Mouse (Mus musculus) spleen, postnatal 10 days (tissue): ENCODE measurements at regions not wholly inside any gene's neighbourhood (a gene's known extent, or its start where the extent isn't known, plus 50 kb on each side); places are given as distances from the start of the nearest gene placed in this dataset.

Experiments
- DNase-seq, 2 experiments: peaks; one replicate each; pipeline ENCODE4 v3.0.0; 2021 to 2022; ENCODE audit warnings: low spot score in 2 of 2

DNA sequence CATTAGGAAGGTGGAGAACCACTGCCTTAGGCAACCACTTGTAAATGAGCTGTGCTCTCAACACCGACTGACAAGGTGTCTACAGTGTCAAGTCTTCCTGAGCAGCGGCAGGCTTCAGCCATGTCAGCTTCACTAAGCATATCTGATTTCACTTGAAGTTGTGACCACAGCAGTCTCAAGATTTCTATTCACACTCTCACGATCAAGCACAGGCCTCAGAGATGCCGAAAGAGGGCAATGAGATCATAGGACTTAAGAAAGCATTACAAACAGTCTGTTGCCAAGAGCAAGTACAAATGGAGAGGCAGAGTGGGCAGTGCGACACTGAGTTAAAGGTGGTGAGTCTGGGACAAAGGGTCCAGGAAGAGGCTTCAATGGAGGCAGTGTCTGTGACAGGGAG is 289.6 kb downstream of the Kcnrg start:
- no peak for DNase-seq

DNA sequence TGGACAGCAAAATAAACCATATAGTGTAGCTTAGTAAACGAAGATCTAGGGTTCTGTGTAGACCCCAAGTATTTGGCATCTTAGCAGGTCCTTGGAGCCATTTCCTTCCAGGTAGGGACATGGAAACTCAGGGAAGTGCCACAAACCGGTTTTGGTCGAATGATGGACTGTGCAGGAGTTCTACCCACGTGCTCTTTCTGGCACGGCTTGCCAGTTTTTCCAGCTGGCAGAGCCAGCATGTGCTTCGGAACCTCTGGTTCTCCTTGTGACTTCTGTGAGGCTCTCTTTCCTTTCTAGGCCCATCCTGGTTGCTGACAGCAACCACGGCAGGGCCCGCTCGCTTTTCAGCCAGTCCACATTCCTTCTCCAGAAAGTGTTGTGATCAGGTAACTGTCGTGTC is 291.4 kb downstream of the Kcnrg start:
- DNase-seq, result no peak

DNA sequence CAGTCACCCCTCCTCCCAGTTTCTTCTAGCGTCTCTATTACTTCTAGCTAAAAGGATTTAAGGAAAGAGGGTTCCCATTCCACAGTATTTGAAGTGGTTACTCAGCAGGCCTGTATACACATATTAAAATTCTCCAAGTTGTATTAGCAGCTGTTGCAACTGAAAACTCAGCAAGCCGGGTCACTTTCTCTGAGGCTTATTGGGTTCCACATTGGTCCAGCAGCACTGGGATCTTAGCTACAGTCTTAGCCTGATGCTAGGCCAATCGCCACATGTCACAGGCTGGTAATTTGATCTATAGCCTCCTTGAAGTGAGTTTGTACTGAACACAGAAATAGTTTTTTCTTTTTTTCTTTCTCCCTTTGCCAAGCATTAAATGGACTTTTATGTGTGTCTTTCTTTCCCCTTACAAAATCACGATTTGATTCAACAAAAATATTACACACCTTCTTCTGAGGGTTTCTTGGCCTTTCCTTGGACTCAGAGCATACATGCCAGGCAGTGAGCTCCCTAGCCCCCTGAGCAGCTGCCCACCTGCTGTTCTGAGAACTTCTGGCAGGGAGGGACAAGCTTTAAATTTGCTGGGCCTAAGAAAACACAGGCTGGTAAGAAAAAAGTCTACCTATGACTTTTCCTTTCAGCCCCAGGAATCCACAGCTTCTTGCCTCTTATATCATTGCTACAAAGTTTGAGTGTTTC is 297.3 kb downstream of the Kcnrg start:
- no peak for DNase-seq

DNA sequence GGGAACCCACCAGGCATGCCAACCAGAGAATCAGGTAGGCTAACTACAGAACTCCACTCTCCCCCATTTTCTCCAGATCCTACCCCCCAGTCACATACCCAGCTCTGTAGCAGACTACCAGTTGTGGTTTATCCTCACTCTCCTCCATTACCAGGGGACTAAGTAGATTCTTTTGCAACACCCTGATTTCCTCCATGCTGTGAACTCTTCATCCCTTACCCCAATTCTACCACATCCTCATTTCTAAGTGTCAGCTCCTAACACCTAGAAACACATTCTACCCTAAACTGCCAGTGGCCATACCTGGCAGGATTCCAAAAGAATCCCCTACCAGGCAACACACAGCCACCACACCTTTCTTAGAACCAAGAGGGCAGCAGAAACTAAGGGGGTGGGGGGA is 310.9 kb downstream of the Kcnrg start:
- no peak for DNase-seq

DNA sequence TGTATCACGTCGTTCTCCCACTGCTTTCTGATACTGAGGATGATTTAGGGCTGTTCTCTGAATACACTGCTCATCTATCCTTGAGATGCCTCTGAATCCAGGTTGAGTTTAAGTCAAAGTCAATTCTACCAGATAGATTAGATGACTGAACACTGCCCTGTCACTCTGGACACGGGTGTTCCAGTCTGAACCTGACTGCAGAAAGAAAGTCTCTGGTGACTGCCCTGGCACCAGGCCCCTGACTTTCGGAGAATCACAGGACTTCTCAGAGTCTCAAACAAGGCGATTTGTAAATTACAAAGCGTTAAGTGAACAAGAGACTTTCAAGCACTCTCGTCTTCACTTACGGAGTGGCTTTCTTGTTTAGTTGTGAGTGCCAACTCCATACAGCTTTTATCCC is 324.6 kb downstream of the Kcnrg start:
- DNase-seq, result no peak

DNA sequence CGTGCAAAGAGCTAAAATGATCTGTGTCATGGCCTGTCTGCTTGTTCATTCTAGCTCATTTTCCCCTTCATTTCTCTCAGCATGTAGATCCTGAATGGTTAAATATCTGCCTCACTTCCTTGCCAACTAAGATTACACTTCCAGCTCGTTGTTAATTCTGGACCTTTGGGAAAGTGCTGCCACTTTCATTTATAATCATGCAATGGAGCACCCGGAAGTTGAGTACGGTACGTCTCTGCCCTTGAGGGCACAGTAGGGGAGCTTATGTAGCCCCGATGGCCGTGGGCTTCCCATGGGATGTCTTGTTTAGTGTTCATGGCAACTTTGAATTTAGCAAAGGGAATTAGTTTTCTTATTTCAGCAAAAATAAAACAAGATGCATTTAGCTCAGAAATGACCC is 334.4 kb downstream of the Kcnrg start:
- no peak for DNase-seq

DNA sequence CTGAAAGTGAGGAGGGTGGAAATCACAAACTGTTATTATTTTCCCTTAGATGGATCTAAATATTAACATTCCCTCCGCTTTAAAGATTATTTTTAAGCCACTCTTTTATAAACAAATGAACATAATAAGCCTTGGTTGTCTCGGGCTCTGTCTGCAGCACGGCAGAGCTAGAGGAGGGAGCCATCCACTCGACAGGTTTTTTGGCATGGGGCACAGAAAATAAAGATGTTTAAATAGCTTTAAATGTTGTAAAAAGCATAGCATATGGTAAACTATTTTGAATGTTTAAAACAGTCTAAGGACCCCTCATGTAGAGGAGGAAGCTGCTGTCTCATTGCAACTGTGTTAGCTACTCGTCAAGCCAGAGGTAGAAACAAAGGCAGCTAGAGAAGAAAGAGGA is 338.4 kb downstream of the Kcnrg start:
- no peak for DNase-seq

DNA sequence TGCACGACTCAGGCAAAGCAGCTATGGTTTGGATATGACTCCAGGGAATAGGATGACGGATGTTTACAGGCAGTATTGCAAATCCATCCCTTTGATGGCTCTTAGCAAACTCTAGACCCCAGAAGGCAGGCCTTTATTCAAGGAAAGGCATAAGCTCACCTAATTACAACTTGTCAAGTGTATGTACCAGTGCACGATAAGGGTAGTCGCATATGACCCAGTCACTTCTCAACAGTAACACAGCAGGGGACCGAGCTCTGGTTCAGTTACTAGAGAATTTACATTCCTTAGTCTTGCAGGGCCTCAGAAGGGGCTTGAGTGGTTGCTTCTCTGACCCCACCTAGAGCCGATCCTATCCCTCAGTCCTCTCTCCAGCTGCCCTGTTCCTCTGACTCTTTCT is 342.2 kb downstream of the Kcnrg start:
- no peak for DNase-seq

DNA sequence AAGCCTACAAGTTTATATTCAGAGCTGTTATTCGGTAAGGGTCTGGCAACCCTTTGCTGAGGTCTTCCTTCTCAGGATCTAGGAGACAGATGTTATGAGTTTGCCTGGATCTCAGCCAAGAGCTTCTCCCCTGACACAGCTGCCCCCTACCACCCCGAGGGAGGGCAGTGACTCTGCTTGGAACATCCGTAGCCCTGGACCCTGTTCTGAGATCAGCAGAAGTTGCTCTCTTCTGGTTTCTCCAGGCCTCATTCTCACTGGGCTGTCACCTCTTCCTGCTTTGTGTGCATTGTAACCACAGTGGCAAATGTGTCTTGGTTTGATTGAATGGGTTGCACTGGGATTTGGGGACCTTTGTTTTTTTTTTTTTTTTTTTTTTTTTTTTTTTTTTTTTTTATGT is 342.4 kb upstream of the Rnaseh2b start:
- no peak for DNase-seq

DNA sequence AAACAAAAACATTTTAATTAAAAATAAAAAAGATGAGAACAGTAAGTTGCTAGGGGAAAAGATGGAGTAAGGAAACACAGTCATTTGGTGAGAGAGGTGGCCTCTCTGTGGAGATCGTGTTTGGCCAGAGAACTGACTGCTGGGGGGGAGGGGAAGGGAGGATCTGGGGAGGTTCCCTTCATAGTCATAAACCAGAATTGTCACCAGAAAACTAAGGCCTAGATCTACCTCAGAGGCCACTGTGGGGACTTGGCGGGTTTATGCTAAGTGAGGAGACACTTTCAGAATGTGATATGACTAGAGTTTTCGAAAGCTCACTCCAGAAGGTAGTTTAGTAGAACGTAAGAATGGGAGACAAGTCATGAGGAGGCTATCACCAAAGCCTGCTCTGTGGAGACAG is 339.4 kb upstream of the Rnaseh2b start:
- DNase-seq, result no peak

DNA sequence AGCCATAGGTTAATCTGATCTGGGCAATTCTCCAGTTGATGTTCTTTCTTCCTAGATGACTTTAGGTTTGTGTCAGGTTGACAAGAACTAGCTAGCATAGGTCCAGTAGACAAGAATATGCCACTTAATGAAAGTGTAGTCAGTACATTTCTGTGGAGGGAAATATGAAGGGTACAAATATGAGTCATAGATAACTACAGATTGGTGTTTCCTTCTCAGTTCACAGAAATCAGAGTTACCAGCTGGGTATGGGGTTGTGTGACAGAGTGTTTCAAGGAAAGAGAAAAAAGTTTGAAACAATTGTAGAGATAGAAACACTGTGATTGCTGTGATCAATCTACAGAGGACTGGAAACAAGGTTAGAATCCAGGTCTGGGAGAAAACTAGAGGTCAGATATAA is 337.0 kb upstream of the Rnaseh2b start:
- no peak for DNase-seq

DNA sequence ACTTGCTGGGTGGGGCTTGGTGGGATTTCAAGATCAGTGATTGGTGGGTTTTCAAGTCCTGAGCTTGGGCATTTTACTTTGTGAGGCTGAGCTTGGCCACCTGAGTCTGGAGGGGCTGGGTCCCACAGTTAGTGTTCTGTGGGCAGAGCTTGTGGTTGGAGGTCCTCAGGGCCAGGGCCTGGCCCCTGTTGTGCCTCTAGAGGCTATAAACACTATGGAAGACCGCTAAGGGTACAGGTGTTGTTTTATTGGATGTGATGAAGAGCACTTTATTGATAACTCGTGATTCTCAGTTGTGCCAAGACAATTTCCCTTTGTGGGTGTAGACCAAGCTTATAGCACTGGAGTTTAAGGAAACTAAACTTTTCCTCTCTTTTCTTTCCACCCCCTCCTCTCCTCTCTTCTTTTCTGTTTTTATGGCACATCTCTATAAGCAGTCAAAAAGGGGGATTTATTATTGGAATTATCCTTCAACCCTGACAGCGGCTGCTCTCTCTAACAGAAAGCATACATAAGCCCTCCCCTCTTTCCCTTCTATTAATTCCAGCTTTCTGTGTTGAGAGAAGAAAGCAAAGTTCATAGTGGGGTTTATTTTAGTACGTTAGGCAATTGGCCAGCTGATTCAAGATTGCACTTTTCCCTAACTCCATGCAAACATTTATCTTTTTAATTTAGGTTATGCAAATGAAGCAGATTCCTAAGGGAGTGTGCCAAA is 332.0 kb upstream of the Rnaseh2b start:
- DNase-seq, result no peak

DNA sequence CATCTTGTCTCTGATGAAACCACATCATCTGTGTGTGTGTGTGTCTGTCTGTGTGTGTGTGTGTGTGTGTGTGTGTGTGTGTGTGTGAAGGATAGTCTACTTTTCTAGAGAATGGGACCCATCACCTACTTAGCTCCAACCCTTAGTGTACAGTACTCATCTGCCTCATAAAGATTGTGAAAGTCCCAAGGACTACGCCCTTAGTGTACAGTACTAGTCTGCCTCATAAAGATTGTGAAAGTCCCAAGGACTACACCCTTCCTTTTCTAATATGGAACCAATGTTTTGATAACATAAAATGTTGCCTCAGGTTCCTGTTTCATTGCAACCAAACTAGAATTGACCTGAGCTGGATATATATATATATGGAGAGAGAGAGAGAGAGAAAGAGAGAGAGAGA is 323.9 kb upstream of the Rnaseh2b start:
- DNase-seq, result no peak

DNA sequence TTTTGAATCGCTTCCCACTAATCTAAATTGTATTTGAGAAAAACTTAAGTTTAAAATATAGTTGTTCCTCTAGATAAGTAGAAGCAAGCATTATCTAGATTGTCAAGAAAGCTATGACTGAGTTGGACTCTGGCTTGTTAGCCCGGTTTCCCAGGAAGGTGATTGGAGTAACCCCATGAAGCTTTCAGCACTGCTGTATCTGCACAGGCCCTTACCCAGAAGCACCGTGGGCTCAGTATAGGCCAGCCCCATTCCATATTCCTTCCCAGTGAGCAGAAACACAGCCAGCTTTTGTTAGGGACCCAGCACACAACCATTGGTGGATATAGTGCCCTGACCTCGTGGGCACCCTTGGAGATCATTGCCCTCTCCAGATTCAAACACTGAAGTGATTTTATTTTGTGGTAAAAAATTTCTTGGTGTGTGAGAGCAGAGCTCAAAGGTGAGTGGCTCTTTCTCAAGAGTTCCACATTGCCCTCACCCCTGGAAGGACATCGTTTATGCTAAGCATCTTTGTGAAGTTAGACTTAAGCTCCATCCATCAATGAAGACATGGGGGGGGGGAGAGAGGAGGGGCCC is 323.3 kb upstream of the Rnaseh2b start:
- no peak for DNase-seq

DNA sequence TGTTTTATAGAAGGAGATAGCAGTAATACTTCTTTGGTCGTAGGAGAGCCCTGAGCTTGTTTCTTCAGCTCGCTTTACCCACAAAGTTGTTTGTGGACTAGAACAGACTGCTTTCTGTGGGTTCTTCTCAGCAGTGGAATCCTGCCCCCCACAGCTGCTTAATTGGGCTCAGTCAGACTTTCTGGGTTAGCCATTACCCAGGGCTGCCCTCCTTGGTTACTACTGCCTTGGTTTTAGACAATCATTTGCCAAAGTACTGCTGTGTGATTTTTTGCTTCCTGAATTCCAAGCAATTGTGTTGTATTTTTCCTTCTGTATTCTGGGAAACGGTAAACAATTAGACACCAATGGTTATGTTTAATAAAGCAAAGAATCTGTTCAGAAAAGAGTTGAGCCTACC is 321.8 kb upstream of the Rnaseh2b start:
- DNase-seq, result no peak

DNA sequence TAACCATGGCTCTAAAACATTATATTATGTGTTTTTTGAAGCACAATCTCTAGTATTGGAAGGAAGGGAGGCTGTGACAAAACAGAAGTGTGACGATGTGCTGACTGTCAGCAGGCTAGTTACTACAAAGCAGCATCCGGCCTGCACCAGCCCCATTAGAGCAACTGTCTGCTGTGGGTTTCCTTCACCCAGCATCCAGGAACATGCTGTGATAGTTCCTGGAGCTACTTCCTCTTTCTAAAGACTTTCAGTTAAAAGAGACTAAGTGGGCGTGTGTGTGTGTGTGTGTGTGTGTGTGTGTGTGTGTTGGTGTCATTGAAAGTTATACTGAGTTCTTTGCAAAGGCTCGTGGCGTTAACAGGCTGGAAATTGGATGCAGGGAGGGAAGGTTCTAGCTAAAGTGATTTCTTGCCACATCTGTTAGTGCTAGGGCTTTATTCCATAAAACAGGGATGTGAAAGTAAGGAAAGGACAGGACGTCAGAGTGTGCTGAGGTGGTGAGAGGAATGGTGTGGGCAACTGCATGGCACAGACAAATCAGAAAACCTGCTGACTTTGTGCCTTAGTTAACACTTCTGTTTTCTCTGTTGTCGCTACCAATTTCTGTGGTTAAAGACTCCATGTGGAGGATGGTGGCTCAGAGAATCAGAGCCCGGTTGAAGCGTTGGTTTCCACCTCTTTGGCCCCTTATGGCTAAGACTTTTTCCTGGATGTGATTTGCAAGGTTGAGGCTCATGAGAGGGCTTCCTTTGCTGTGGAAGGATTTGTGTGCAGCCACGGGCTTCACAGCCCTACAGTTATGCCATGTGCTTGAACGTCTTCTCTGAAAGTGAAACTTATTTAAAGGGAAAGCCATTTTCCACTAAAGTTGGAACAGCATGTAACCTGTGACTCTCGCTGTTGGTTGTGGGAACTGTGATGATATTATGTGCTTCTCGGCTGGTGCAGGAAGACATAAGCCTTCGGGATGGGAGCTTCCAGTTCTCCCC is 321.0 kb upstream of the Rnaseh2b start:
- peak; percentile 12 to 60 for DNase-seq

DNA sequence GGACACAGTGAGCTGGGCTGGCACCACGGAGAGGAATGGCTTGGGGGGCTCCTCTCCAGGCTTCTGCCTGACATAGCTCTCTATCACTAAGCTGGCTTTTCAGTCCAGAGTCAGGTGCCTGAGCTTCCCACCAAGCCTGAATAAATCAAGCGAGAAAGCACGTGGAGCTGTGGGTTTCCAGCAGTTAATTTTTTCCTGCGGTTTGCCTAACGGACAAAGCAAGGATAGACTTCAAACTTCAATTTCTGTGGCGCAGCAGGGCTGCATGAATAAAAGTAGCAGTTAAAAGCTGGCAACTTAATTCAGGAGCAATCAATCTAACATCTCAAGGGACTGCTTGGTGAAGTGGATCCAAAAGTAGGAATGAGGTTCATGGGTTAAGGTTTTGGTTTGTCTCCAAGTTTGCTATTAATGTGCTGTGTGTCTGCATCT is 317.1 kb upstream of the Rnaseh2b start:
- no peak for DNase-seq

DNA sequence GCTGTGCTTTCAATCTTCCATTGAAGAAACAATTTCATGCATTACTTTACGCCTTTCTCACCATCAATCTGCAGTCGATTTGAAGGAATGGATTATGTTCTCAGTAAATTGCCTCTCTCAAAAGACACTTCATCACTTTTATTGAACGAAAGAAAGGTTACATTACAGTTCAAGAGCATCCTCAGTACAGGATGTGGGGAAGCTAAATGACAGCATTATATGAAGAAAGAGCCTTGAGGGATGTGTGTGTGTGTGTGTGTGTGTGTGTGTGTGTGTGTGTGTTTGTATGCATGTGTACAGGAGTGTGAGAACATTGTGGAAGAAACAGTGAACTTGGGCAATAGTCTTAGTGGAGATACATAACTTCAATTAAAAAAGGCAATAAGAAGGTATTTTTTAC is 311.8 kb upstream of the Rnaseh2b start:
- DNase-seq, result no peak

DNA sequence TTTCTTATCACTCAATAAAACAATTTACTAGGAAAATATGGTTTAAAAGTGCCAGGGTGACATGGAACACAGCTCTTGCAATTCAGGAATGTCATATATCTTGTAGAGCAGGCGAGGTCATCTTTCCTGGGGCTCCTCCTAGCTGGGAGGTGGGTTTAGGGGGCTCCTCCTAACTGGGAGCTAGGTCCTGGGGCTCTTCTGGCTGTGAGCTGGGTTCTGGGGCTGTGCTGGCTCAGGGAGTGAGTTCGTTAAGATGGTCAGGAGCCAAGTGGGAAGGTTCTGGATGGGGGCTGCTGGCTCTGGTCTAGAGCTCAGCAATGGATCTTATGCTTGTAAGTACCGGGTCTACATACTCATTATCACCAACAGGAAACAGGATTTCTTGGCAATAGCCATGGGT is 306.8 kb upstream of the Rnaseh2b start:
- DNase-seq, result no peak

DNA sequence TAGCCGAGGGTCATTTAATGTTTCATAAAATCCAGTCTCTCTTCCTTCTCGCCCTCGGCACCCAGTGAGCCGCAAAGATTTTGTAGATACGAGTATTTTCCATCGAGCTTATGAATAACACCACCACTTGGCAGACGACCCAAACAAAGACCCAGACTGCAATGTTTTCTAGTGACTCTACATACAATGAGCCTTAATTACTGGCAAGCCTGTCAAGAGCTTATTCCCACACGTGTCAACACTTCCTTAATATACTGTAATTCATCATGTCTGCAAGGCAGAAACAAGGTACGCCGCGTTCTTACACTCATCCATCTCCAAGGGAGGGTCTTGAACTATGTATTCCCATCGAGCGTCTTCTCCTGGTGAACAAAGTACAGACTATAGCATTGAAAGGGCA is 306.2 kb upstream of the Rnaseh2b start:
- no peak for DNase-seq

DNA sequence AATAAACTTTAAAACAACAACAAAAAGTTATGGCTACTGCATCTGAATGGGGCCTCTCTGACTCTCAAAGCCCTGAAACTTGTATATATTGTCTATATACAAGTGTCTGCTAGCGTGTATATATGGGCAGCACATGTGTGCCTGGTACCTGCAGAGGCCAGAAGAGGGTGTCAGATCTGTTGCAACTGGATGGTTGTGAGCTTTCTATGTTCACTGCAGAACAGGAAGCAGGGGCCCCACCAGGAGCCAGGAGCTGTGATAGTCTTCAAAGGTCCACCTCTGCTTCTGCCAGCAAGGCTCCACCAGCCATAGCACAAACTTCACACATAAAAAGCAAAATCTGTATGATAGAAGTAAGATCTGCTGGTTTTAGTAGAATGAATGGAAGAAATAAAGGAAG is 297.1 kb upstream of the Rnaseh2b start:
- DNase-seq, result no peak

DNA sequence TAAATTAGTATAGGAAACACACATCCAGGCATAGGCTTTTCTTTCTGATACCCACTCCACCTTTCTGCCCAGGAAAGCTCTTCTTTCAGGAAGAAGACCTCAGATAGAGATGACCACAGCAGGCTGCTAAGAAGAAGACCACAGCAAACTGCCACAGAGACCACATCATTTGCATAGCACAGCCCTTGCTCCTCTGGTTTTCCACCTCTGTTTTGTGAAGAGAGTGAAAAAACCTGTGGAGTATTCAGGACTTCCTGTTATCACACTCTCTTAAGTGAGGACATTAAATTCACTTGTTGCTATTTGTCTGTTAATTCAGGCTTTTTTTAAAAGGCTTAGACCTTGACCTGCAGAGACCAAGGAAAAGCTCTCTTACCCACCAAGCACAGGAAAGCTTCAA is 294.7 kb upstream of the Rnaseh2b start:
- DNase-seq, result no peak
